Mouse (Mus musculus) liver, adult 2 months (tissue): ENCODE measurements around the gene Borcs6. TPM values are rescaled to one million over a fixed set of nuclear protein-coding genes. Genes with fewer than 3 reads are reported as not detected.

Source experiments
- DNase-seq: peaks from one replicate; pipeline ENCODE4 v3.0.0-alpha.2; 2011; ENCODE audit warnings: low read depth, low spot score; ENCODE audit errors: extremely low read depth
- H3K27ac ChIP-seq: fragments of 200-500 bp; replicated peaks from 2 replicates; pipeline ENCODE4 v1.5.1; 2012; ENCODE audit warnings: low read depth, mild to moderate bottlenecking, control low read depth, inconsistent platforms, low read length; ENCODE audit not compliant: insufficient read depth
- H3K27me3 ChIP-seq: fragments of 200-500 bp; 2 replicates; pipeline ENCODE4 v1.6.1; 2012; ENCODE audit warnings: mild to moderate bottlenecking, moderate library complexity, low read length, inconsistent platforms; ENCODE audit not compliant: control insufficient read depth, insufficient read depth
- H3K36me3 ChIP-seq: fragments of 200-500 bp; 2 replicates; pipeline ENCODE4 v1.6.1; 2012; ENCODE audit warnings: low read length, inconsistent platforms; ENCODE audit not compliant: control insufficient read depth, insufficient read depth
- H3K4me1 ChIP-seq: fragments of 200-500 bp; 2 replicates; pipeline ENCODE4 v1.6.1; 2011; ENCODE audit warnings: low read length; ENCODE audit not compliant: control insufficient read depth, insufficient read depth
- H3K4me3 ChIP-seq: fragments of 200-500 bp; 2 replicates; pipeline ENCODE4 v1.5.1; 2011; ENCODE audit warnings: low read depth, mild to moderate bottlenecking, control low read depth, low read length, moderate library complexity; ENCODE audit not compliant: insufficient read depth
- H3K79me2 ChIP-seq: fragments of 200-500 bp; 2 replicates; pipeline ENCODE4 v1.6.1; 2012; ENCODE audit warnings: inconsistent platforms, mild to moderate bottlenecking, low read length, moderate library complexity; ENCODE audit not compliant: control insufficient read depth, insufficient read depth
- H3K9ac ChIP-seq: fragments of 200-500 bp; 2 replicates; pipeline ENCODE4 v1.6.1; 2012; ENCODE audit warnings: low read depth, mild to moderate bottlenecking, control low read depth, inconsistent platforms, low read length
- CTCF ChIP-seq: fragments of 200-500 bp; IDR thresholded peaks from 2 replicates; pipeline ENCODE4 v1.5.1; 2011; ENCODE audit warnings: low read depth, low read length, control low read depth
- POLR2A ChIP-seq: fragments of 200-500 bp; IDR thresholded peaks from 2 replicates; pipeline ENCODE4 v1.6.1; 2011; ENCODE audit warnings: low read length, control low read depth; ENCODE audit not compliant: insufficient read depth; ENCODE audit errors: extremely low read depth
- WGBS: fragments of 180-500 bp; shearing (Covaris S2); methylation state at CpG from one replicate; pipeline ENCODE4 v1.1.7; 2018; 5-methylcytosine and 5-hydroxymethylcytosine counted together
- polyA plus RNA-seq: library from polyadenylated mRNA; depleted of rRNA; stranded (reverse); fragments of >200 nt; gene quantifications from 2 replicates; pipeline ENCODE4 v1.2.3, GENCODE M21; 2012
- total RNA-seq: library from RNA; depleted of rRNA; stranded (reverse); fragments of >200 nt; gene quantifications from 2 replicates; pipeline ENCODE4 v1.2.3, GENCODE M21; 2014

Gene Borcs6
- total and polyA plus RNA-seq, 2 experiments: 6.5 to 11.2 TPM

DNA sequence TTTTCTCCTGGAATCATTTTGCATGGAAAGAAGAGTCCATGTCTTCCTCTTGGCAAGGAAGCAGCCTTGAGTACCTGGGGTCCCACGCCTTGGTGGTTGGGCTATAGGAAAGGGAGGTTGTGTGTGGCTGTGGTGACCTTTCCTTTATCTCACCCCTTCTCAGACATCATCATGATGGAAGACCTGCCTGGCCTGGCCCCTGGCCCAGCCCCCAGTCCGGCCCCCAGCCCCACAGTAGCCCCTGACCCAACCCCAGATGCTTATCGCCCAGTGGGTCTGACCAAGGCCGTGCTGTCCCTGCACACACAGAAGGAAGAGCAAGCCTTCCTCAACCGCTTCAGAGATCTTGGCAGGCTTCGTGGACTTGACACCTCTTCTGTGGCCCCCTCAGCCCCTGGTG is 45.7 kb downstream of the Borcs6 start:
- no peak for DNase-seq
- Histone ChIP-seq H3K9ac (no peak overlapping the region), H3K36me3 (peaks cover 77% of the 10 kb centered on the region), H3K79me2 (peaks cover 9% of the 10 kb centered on the region; the same call in 1 of the 2 replicates), H3K27me3 (no peaks in the 10 kb centered on the region), H3K4me1 (peaks cover 2% of the 10 kb centered on the region), H3K4me3 (no peak overlapping the region), H3K27ac (no peak overlapping the region)
- 91% methylated on average over 6 of the region's 6 CpGs for WGBS
- TF ChIP-seq POLR2A: no peak
- TF ChIP-seq CTCF: no peak

DNA sequence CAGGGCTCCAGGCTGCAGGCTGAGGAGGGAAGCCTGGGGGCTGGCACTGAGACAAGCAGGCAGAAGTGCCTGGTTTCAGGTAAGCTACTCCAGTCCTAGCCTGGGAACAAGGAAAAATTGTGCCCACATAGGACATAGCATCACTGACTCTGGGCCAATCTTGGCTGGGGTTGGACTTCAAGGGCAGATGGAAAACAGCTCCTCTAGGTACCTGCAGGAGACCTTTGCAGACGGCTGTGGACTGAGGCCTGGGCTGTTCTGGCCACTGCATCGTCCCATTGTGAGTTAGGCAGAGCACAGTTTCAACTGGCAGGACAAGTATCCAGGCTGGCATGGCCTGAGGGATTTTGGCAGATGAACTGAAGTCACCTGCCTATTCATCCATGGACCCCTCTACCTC is 46.3 kb downstream of the Borcs6 start:
- 0 out of 2 replicates have a peak, but pooled peaks cover 4% of the 10 kb centered on the region for H3K79me2 ChIP-seq
- H3K36me3 ChIP-seq: peaks cover 72% of the 10 kb centered on the region
- no peaks in the 10 kb centered on the region for H3K27me3 ChIP-seq
- no peak overlapping the region for H3K9ac ChIP-seq
- no peaks in the 10 kb centered on the region for H3K4me1 ChIP-seq
- WGBS: 82% methylated on average over 2 of the region's 2 CpGs
- DNase-seq: no peak
- H3K27ac ChIP-seq: no peak overlapping the region
- TF ChIP-seq POLR2A (no peak), CTCF (no peak)
- H3K4me3 ChIP-seq: no peak overlapping the region

DNA sequence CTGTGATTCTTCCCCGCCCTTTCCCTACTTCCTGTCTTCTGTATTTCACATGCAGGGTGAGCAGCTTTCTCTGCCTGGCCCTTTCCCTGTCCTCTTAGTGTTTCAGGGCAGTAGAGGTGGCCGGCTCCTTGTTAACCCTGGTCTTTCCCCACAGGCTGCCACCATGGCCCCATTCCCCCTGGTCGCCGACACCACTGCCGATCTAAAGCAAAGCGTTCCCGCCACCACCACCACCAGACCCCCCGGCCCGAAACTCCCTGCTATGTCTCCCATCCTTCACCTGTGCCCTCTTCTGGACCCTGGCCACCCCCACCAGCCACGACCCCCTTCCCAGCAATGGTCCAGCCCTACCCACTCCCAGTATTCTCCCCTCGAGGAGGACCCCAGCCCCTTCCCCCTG is 46.8 kb downstream of the Borcs6 start:
- WGBS: 92% methylated on average over 11 of the region's 11 CpGs
- no peaks in the 10 kb centered on the region for H3K4me1 ChIP-seq
- H3K27ac ChIP-seq: no peak overlapping the region
- peaks cover 67% of the 10 kb centered on the region for H3K36me3 ChIP-seq
- no peaks in the 10 kb centered on the region for H3K27me3 ChIP-seq
- TF ChIP-seq POLR2A (no peak), CTCF (no peak)
- H3K4me3 ChIP-seq: no peak overlapping the region
- H3K9ac ChIP-seq: no peak overlapping the region
- H3K79me2 ChIP-seq: no peaks in the 10 kb centered on the region
- no peak for DNase-seq

DNA sequence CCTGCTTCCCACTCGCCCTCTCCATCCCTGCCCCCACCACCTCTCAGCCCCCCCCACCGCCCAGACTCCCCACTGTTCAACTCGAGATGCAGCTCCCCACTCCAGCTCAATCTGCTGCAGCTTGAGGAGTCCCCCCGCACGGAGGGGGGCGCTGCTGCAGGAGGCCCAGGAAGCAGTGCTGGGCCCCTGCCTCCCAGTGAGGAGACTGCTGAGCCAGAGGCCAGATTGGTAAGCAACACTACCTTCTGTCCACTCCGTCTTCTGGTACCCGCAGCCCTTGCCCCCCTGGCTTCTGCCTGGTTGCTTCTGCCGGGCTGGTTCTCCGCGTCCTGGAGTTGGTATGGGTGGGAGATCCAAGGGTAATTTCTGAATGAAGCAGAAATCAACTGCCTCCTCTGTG is 47.3 kb downstream of the Borcs6 start:
- H3K27me3 ChIP-seq: no peaks in the 10 kb centered on the region
- DNase-seq: no peak
- peaks cover 62% of the 10 kb centered on the region for H3K36me3 ChIP-seq
- H3K4me1 ChIP-seq: no peaks in the 10 kb centered on the region
- no peaks in the 10 kb centered on the region for H3K79me2 ChIP-seq
- no peak for TF ChIP-seq POLR2A
- no peak for TF ChIP-seq CTCF
- WGBS: 97% methylated on average over 11 of the region's 11 CpGs
- H3K4me3 ChIP-seq: no peak overlapping the region
- no peak overlapping the region for H3K27ac ChIP-seq
- no peak overlapping the region for H3K9ac ChIP-seq

DNA sequence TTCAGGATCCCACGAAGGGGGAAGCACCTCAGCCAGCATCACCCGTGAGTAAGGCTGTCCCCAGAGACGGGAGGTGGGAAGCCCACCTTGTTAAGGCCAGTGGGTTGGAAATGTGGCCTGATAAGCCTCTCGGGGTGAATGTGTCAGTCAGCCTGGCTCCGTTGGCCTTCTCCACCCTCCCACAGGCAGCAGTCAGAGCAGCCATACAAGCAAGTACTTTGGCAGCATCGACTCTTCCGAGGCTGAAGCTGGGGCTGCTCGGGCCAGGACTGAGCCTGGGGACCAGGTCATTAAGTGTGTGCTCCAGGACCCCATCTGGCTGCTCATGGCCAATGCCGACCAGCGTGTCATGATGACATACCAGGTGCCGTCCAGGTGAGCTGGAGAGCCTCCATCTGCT is 48.2 kb downstream of the Borcs6 start:
- WGBS: 94% methylated on average over 11 of the region's 11 CpGs
- H3K27ac ChIP-seq: no peak overlapping the region
- no peaks in the 10 kb centered on the region for H3K27me3 ChIP-seq
- no peaks in the 10 kb centered on the region for H3K4me1 ChIP-seq
- DNase-seq: no peak
- H3K36me3 ChIP-seq: peaks cover 54% of the 10 kb centered on the region
- no peaks in the 10 kb centered on the region for H3K79me2 ChIP-seq
- TF ChIP-seq CTCF (no peak), POLR2A (no peak)
- no peak overlapping the region for H3K4me3 ChIP-seq
- no peak overlapping the region for H3K9ac ChIP-seq

DNA sequence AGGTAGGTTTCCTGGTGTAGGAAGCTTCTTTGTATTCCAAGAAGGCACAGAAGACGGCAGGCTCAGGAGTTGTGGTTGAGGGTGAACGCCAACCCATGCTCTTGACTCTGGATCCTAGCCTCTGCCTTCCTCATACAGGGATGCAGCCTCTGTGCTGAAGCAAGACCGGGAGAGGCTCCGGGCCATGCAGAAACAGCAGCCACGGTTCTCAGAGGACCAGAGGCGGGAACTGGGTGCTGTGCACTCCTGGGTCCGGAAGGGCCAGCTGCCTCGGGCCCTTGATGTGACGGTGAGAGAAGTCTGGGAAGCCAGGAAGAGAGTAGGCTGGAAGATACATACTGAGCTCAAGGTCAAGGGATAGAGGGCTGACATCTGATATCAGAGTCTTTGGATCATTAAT is 48.7 kb downstream of the Borcs6 start:
- Histone ChIP-seq H3K9ac (no peak overlapping the region), H3K4me3 (no peak overlapping the region), H3K79me2 (no peaks in the 10 kb centered on the region), H3K36me3 (peaks cover 49% of the 10 kb centered on the region), H3K27me3 (no peaks in the 10 kb centered on the region), H3K27ac (no peak overlapping the region), H3K4me1 (no peaks in the 10 kb centered on the region)
- no peak for DNase-seq
- TF ChIP-seq CTCF (no peak), POLR2A (no peak)
- WGBS: 92% methylated on average over 9 of the region's 9 CpGs
